Mouse (Mus musculus) limb, embryonic 15.5 days (tissue): ENCODE measurements at regions not wholly inside any gene's neighbourhood (a gene's known extent, or its start where the extent isn't known, plus 50 kb on each side); places are given as distances from the start of the nearest gene placed in this dataset.
"Not testable (repeated sequence)": the region's sequence is repeated elsewhere in the genome, so short reads cannot be mapped to it uniquely, and the experiment has no call there.

Experiments used
- ATAC-seq: fragments of 200-750 bp; cut with Nextera tagmentation; 2 replicates; pipeline ENCODE4 v1.8.0; 2017; ENCODE audit warnings: low read depth, moderate TSS enrichment; ENCODE audit not compliant: insufficient number of reproducible peaks, low FRiP score, low TSS enrichment
- H3K27ac ChIP-seq: fragments of 300-500 bp; sonication (generic); 2 replicates; pipeline ENCODE4 v1.5.1; 2015; ENCODE audit warnings: moderate library complexity, mild to moderate bottlenecking, inconsistent platforms
- H3K27me3 ChIP-seq: fragments of 300-500 bp; sonication (generic); 2 replicates; pipeline ENCODE4 v1.6.1; 2015; ENCODE audit warnings: inconsistent platforms
- H3K36me3 ChIP-seq: fragments of 300-500 bp; sonication (generic); 2 replicates; pipeline ENCODE4 v1.6.1; 2015; ENCODE audit warnings: inconsistent platforms
- H3K4me1 ChIP-seq: fragments of 300-500 bp; sonication (generic); 2 replicates; pipeline ENCODE4 v1.6.1; 2015; ENCODE audit warnings: inconsistent platforms
- H3K4me2 ChIP-seq: fragments of 300-500 bp; sonication (generic); 2 replicates; pipeline ENCODE4 v1.6.1; 2015; ENCODE audit warnings: mild to moderate bottlenecking, inconsistent platforms
- H3K4me3 ChIP-seq: fragments of 300-500 bp; sonication (generic); 2 replicates; pipeline ENCODE4 v1.5.1; 2015; ENCODE audit warnings: mild to moderate bottlenecking, inconsistent platforms
- H3K9ac ChIP-seq: fragments of 300-500 bp; sonication (generic); 2 replicates; pipeline ENCODE4 v1.6.1; 2015; ENCODE audit warnings: inconsistent platforms
- H3K9me3 ChIP-seq: fragments of 300-500 bp; sonication (generic); 2 replicates; pipeline ENCODE4 v1.6.1; 2016; ENCODE audit warnings: inconsistent platforms
- WGBS: fragments of 180-500 bp; shearing (Covaris S2); methylation state at CpG from one replicate; pipeline ENCODE4 v1.1.7; 2015; 5-methylcytosine and 5-hydroxymethylcytosine counted together

GRCm38 (mm10) chr2:162867516-162868029, 63.8 kb upstream of the Srsf6 start:
- Histone ChIP-seq H3K27ac (no peak overlapping the region), H3K9me3 (no peaks in the 10 kb centered on the region), H3K4me2 (peak overlapping the region; percentile 44), H3K36me3 (no peaks in the 10 kb centered on the region), H3K27me3 (peaks cover 8% of the 10 kb centered on the region; the same call in 1 of the 2 replicates), H3K4me1 (peaks cover 4% of the 10 kb centered on the region), H3K9ac (no peak overlapping the region), H3K4me3 (peak overlapping the region; percentile 26)
- 7% methylated on average over 15 of the region's 15 CpGs for WGBS
- no peak for ATAC-seq

GRCm38 (mm10) chr2:162866613-162867314, 64.6 kb upstream of the Srsf6 start:
- no peak overlapping the region for H3K27ac ChIP-seq
- H3K4me2 ChIP-seq, result peak overlapping the region; percentile 44; the same call in 1 of the 2 replicates
- peaks cover 8% of the 10 kb centered on the region; the same call in 1 of the 2 replicates for H3K27me3 ChIP-seq
- H3K4me1 ChIP-seq, result peaks cover 4% of the 10 kb centered on the region
- H3K36me3 ChIP-seq, result no peaks in the 10 kb centered on the region
- no peak overlapping the region for H3K4me3 ChIP-seq
- whole genome bisulfite sequencing, result 14% methylated on average over 11 of the region's 11 CpGs
- no peak overlapping the region for H3K9ac ChIP-seq
- H3K9me3 ChIP-seq, result no peaks in the 10 kb centered on the region
- ATAC-seq, result no peak

DNA sequence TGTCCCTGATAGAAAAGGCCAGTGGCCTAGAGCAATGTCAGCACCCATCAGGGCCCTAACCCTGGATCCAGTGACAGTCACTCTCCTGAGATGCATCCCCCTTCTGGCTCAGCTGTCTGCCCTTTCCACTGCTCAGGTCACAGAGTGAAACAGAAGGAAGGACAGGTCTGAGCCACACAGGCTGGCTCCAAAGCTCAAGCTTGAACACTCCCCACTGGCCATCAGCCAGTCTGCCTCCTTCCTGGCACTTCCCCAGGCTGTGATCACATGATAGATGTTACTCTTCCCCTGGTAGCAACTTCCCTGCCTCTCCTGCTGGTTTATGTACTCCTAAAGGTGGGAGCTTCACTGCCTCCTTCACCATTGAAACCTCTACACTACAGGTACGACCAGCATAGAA, 66.8 kb upstream of the Srsf6 start:
- no peak overlapping the region for H3K27ac ChIP-seq
- no peak for ATAC-seq
- H3K27me3 ChIP-seq, result peaks cover 4% of the 10 kb centered on the region; the same call in 1 of the 2 replicates
- no peak overlapping the region for H3K9ac ChIP-seq
- no peaks in the 10 kb centered on the region for H3K9me3 ChIP-seq
- peaks cover 4% of the 10 kb centered on the region for H3K4me1 ChIP-seq
- WGBS, result 83% methylated on average over 1 of the region's 1 CpGs
- no peak overlapping the region for H3K4me3 ChIP-seq
- H3K4me2 ChIP-seq, result no peak overlapping the region
- H3K36me3 ChIP-seq, result no peaks in the 10 kb centered on the region

- Histone ChIP-seq H3K4me2 (no peak overlapping the region), H3K4me1 (0 out of 2 replicates have a peak, but pooled peaks cover 2% of the 10 kb centered on the region), H3K27me3 (no peaks in the 10 kb centered on the region), H3K9ac (no peak overlapping the region), H3K36me3 (no peaks in the 10 kb centered on the region), H3K27ac (no peak overlapping the region), H3K9me3 (no peaks in the 10 kb centered on the region), H3K4me3 (no peak overlapping the region)
- WGBS, result 67% methylated on average over 6 of the region's 6 CpGs
- ATAC-seq, result no peak
These were observed 76.7 kb upstream of the Srsf6 start for GRCm38 (mm10) chr2:162854606-162855005.

- no peaks in the 10 kb centered on the region for H3K36me3 ChIP-seq
- no peak overlapping the region for H3K9ac ChIP-seq
- no peak for ATAC-seq
- WGBS, result 58% methylated on average over 7 of the region's 7 CpGs
- no peak overlapping the region for H3K27ac ChIP-seq
- H3K9me3 ChIP-seq, result no peaks in the 10 kb centered on the region
- no peaks in the 10 kb centered on the region for H3K27me3 ChIP-seq
- no peak overlapping the region for H3K4me2 ChIP-seq
- H3K4me1 ChIP-seq, result 0 out of 2 replicates have a peak, but pooled peaks cover 2% of the 10 kb centered on the region
- no peak overlapping the region for H3K4me3 ChIP-seq
These were observed 77.8 kb upstream of the Srsf6 start for GRCm38 (mm10) chr2:162853576-162853975.

- WGBS, result 85% methylated on average over 9 of the region's 9 CpGs
- not testable (repeated sequence) for ATAC-seq, H3K9me3 ChIP-seq
These were observed 89.6 kb upstream of the Srsf6 start for GRCm38 (mm10) chr2:162841761-162842160.

DNA sequence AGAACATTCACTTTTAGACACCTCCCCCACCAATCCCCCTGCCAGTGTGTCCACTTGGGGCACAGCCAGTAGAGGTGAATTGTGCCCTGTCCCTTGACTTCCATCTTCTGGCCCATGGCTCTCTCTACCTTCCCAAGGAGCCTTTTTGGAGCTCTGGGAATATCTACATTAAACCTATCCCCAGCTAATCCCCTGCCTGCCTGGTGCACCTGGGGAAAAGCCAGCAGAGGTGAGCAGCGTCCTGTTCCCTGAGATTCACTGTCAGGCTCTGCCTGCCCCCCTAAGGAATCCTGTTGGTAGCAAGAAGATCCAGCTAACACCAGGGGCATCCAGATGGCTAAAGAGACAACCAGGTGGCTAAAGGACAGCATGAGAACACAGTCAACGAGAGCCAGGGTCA, 93.6 kb upstream of the Srsf6 start:
- Histone ChIP-seq H3K27me3 (no peaks in the 10 kb centered on the region), H3K36me3 (no peaks in the 10 kb centered on the region), H3K4me2 (no peak overlapping the region), H3K27ac (no peak overlapping the region), H3K4me3 (no peak overlapping the region), H3K9me3 (no peaks in the 10 kb centered on the region), H3K4me1 (no peaks in the 10 kb centered on the region), H3K9ac (no peak overlapping the region)
- no peak for ATAC-seq
- WGBS, result 36% methylated on average over 2 of the region's 2 CpGs

More at GRCm38 (mm10) chr2:162841761-162842160, 89.6 kb upstream of the Srsf6 start:
- H3K4me1 ChIP-seq, H3K4me3 ChIP-seq, H3K27ac ChIP-seq, H3K36me3 ChIP-seq, H3K9ac ChIP-seq, H3K4me2 ChIP-seq, H3K27me3 ChIP-seq: not testable (repeated sequence)

DNA sequence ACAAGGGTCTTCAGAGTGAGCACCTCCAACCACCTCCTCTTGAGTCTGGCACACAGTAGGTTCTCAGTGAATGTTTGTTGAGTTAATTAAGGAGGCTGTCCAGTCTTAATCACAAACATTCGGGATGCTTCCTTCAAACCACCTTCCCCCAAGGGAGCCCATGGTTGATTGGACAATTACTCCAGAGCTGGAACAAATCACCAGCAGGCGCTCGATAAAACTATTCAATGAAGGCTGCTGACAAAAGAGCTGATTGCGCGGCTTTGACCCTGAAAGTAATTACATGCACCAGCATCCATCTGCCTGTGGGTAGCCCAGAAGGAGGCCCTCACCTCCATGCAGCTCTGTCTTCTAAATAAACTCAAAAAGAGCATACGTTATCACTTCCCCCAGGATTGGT, 97.6 kb upstream of the Srsf6 start:
- WGBS, result 77% methylated on average over 6 of the region's 6 CpGs
- H3K27me3 ChIP-seq, result no peaks in the 10 kb centered on the region
- H3K27ac ChIP-seq, result no peak overlapping the region
- no peak overlapping the region for H3K4me3 ChIP-seq
- H3K9me3 ChIP-seq, result no peaks in the 10 kb centered on the region
- H3K9ac ChIP-seq, result no peak overlapping the region
- no peaks in the 10 kb centered on the region for H3K4me1 ChIP-seq
- no peak overlapping the region for H3K4me2 ChIP-seq
- no peak for ATAC-seq
- no peaks in the 10 kb centered on the region for H3K36me3 ChIP-seq

DNA sequence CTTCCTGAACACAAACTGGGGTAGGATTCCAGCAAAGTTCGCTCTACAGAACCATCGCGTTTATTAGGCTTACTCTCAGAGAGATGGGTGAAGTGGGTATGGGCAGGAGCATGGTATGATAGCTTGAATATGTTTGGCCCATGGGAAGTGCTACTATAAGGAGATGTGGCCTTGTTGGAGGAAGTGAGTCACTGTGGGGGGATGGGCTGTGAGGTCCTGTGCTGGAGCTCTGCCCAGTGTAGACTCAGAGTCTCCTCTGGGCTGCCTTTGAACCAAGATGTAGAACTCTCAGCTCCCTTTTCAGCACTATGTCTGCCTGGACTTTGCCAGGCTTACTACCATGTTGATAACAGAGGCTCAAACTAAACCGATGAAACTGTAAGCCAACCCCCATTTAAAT, 112.5 kb upstream of the Srsf6 start:
- WGBS, result 93% methylated on average over 4 of the region's 4 CpGs

GRCm38 (mm10) chr2:162814205-162814604, 117.1 kb upstream of the Srsf6 start:
- Histone ChIP-seq H3K9ac (no peak overlapping the region), H3K27ac (no peak overlapping the region), H3K4me2 (no peak overlapping the region), H3K4me1 (no peaks in the 10 kb centered on the region), H3K36me3 (no peaks in the 10 kb centered on the region), H3K9me3 (no peaks in the 10 kb centered on the region), H3K4me3 (no peak overlapping the region), H3K27me3 (no peaks in the 10 kb centered on the region)
- ATAC-seq, result no peak
- WGBS, result 56% methylated on average over 2 of the region's 2 CpGs

More for the DNA sequence above, 112.5 kb upstream of the Srsf6 start:
- H3K27me3 ChIP-seq, result no peaks in the 10 kb centered on the region
- H3K36me3 ChIP-seq, result no peaks in the 10 kb centered on the region
- no peak overlapping the region for H3K4me3 ChIP-seq
- no peak overlapping the region for H3K9ac ChIP-seq
- H3K27ac ChIP-seq, result no peak overlapping the region
- no peak overlapping the region for H3K4me2 ChIP-seq
- ATAC-seq, result no peak
- no peaks in the 10 kb centered on the region for H3K4me1 ChIP-seq
- H3K9me3 ChIP-seq, result no peaks in the 10 kb centered on the region

- Histone ChIP-seq H3K9ac (no peak overlapping the region), H3K4me2 (no peak overlapping the region), H3K36me3 (no peaks in the 10 kb centered on the region), H3K4me1 (no peaks in the 10 kb centered on the region), H3K27ac (no peak overlapping the region), H3K27me3 (no peaks in the 10 kb centered on the region), H3K9me3 (no peaks in the 10 kb centered on the region), H3K4me3 (no peak overlapping the region)
- 69% methylated on average over 10 of the region's 10 CpGs for WGBS
- no peak for ATAC-seq
These were observed 123.6 kb upstream of the Srsf6 start for GRCm38 (mm10) chr2:162807747-162808146.

GRCm38 (mm10) chr2:162796528-162796927, 134.8 kb upstream of the Srsf6 start:
- Histone ChIP-seq H3K9ac (no peak overlapping the region), H3K4me2 (no peak overlapping the region), H3K36me3 (no peaks in the 10 kb centered on the region), H3K4me3 (no peak overlapping the region), H3K9me3 (no peaks in the 10 kb centered on the region), H3K27ac (no peak overlapping the region), H3K4me1 (peaks cover 5% of the 10 kb centered on the region; the same call in 1 of the 2 replicates), H3K27me3 (no peaks in the 10 kb centered on the region)
- WGBS, result 34% methylated on average over 4 of the region's 4 CpGs
- ATAC-seq, result no peak
